Mouse (Mus musculus) heart, postnatal 0 days (tissue): ENCODE results near the gene Pdx1.

Experiments
- CTCF ChIP-seq: IDR thresholded peaks from 2 replicates; pipeline ENCODE4 v1.5.1; 2016; ENCODE audit warnings: antibody characterized with exemption, control low read depth, low read depth
- EP300 ChIP-seq: IDR thresholded peaks from 2 replicates; pipeline ENCODE4 v1.6.1; 2016; ENCODE audit warnings: antibody characterized with exemption, low read depth

- TF ChIP-seq CTCF = no peak
- no peak for TF ChIP-seq EP300
Observed at GRCm38 (mm10) chr5:147307398-147307785, 37.6 kb downstream of the Pdx1 start.
